Mouse (Mus musculus) hindbrain, embryonic 10.5 days (tissue): ENCODE measurements around the gene S100a1. TPM values are rescaled to one million over a fixed set of nuclear protein-coding genes. Genes with fewer than 3 reads are reported as not detected.

Experiments used
- DNase-seq: peaks from one replicate; pipeline ENCODE4 v3.0.0-alpha.2; 2017; ENCODE audit warnings: low spot score
- H3K27ac ChIP-seq: fragments of 300-500 bp; sonication (generic); 2 replicates; pipeline ENCODE4 v1.5.1; 2016; ENCODE audit warnings: mild to moderate bottlenecking, moderate library complexity
- H3K27me3 ChIP-seq: fragments of 300-500 bp; sonication (generic); 2 replicates; pipeline ENCODE4 v1.6.1; 2016; ENCODE audit warnings: mild to moderate bottlenecking; ENCODE audit not compliant: poor library complexity, insufficient read depth, severe bottlenecking
- H3K36me3 ChIP-seq: fragments of 300-500 bp; sonication (generic); 2 replicates; pipeline ENCODE4 v1.6.1; 2016; ENCODE audit warnings: mild to moderate bottlenecking, moderate library complexity
- H3K4me1 ChIP-seq: fragments of 300-500 bp; sonication (generic); replicated peaks from 2 replicates; pipeline ENCODE4 v1.6.1; 2016; ENCODE audit warnings: mild to moderate bottlenecking
- H3K4me3 ChIP-seq: fragments of 300-500 bp; sonication (generic); 2 replicates; pipeline ENCODE4 v1.5.1; 2016; ENCODE audit warnings: mild to moderate bottlenecking, moderate library complexity
- H3K9me3 ChIP-seq: fragments of 300-500 bp; sonication (generic); 2 replicates; pipeline ENCODE4 v1.6.1; 2016; ENCODE audit warnings: mild to moderate bottlenecking, moderate library complexity
- WGBS: fragments of 180-500 bp; shearing (Covaris S2); methylation state at CpG from one replicate; pipeline ENCODE4 v1.1.7; 2016; 5-methylcytosine and 5-hydroxymethylcytosine counted together
- polyA plus RNA-seq: library from polyadenylated mRNA; unstranded; fragments of >200 nt; fragmentation: Nextera tagmentation; extraction: Ambion mirVana; gene quantifications from 2 replicates; pipeline ENCODE4 v1.2.1, GENCODE M21; 2016

The S100a1 gene
- polyA plus RNA-seq, 1 experiment from 2014 or later, result 7.7 TPM

GRCm38 (mm10) chr3:90506362-90506761, 7.8 kb downstream of the S100a1 start:
- WGBS, result 92% methylated on average over 3 of the region's 3 CpGs
- Histone ChIP-seq H3K27ac (no peak overlapping the region), H3K4me3 (no peak overlapping the region), H3K9me3 (no peaks in the 10 kb centered on the region), H3K4me1 (peaks cover 16% of the 10 kb centered on the region), H3K27me3 (peaks cover 6% of the 10 kb centered on the region; the same call in 1 of the 2 replicates), H3K36me3 (peaks cover 64% of the 10 kb centered on the region)
- no peak for DNase-seq

GRCm38 (mm10) chr3:90505216-90505615, 9.0 kb downstream of the S100a1 start:
- Histone ChIP-seq H3K9me3 (no peaks in the 10 kb centered on the region), H3K4me1 (peaks cover 16% of the 10 kb centered on the region), H3K4me3 (no peak overlapping the region), H3K27ac (no peak overlapping the region), H3K27me3 (no peaks in the 10 kb centered on the region), H3K36me3 (peaks cover 76% of the 10 kb centered on the region)
- DNase-seq, result no peak
- 95% methylated on average over 5 of the region's 5 CpGs for WGBS

- no peak for DNase-seq
- Histone ChIP-seq H3K36me3 (peaks cover 93% of the 10 kb centered on the region), H3K27ac (no peak overlapping the region)
Observed at GRCm38 (mm10) chr3:90503444-90503843, 10.7 kb downstream of the S100a1 start.

GRCm38 (mm10) chr3:90497597-90497996, 16.6 kb downstream of the S100a1 start:
- no peaks in the 10 kb centered on the region for H3K4me1 ChIP-seq
- no peaks in the 10 kb centered on the region for H3K9me3 ChIP-seq
- H3K4me3 ChIP-seq, result no peak overlapping the region
- H3K27me3 ChIP-seq, result no peaks in the 10 kb centered on the region
- no peak for DNase-seq
- peaks cover 88% of the 10 kb centered on the region for H3K36me3 ChIP-seq
- no peak overlapping the region for H3K27ac ChIP-seq

More at GRCm38 (mm10) chr3:90503444-90503843, 10.7 kb downstream of the S100a1 start:
- H3K9me3 ChIP-seq, result no peaks in the 10 kb centered on the region
- peaks cover 14% of the 10 kb centered on the region for H3K4me1 ChIP-seq
- H3K27me3 ChIP-seq, result no peaks in the 10 kb centered on the region
- WGBS, result 90% methylated on average over 4 of the region's 4 CpGs
- H3K4me3 ChIP-seq, result no peak overlapping the region

GRCm38 (mm10) chr3:90495850-90496525, 18.2 kb downstream of the S100a1 start:
- no peaks in the 10 kb centered on the region for H3K9me3 ChIP-seq
- H3K27me3 ChIP-seq, result no peaks in the 10 kb centered on the region
- H3K27ac ChIP-seq, result no peak overlapping the region
- WGBS, result 95% methylated on average over 7 of the region's 7 CpGs
- DNase-seq, result no peak
- H3K4me1 ChIP-seq, result no peaks in the 10 kb centered on the region
- peaks cover 72% of the 10 kb centered on the region for H3K36me3 ChIP-seq
- no peak overlapping the region for H3K4me3 ChIP-seq

GRCm38 (mm10) chr3:90493831-90494540, 20.2 kb downstream of the S100a1 start:
- no peak overlapping the region for H3K4me3 ChIP-seq
- WGBS, result 75% methylated on average over 4 of the region's 4 CpGs

GRCm38 (mm10) chr3:90491350-90491749, 22.8 kb downstream of the S100a1 start:
- H3K27ac ChIP-seq, result no peak overlapping the region
- peaks cover 8% of the 10 kb centered on the region for H3K4me1 ChIP-seq
- 40% methylated on average over 2 of the region's 2 CpGs for WGBS
- H3K4me3 ChIP-seq, result no peak overlapping the region
- DNase-seq, result no peak
- peaks cover 58% of the 10 kb centered on the region for H3K36me3 ChIP-seq
- H3K9me3 ChIP-seq, result no peaks in the 10 kb centered on the region
- no peaks in the 10 kb centered on the region for H3K27me3 ChIP-seq

More at GRCm38 (mm10) chr3:90493831-90494540, 20.2 kb downstream of the S100a1 start:
- Histone ChIP-seq H3K36me3 (peaks cover 58% of the 10 kb centered on the region), H3K9me3 (no peaks in the 10 kb centered on the region), H3K27ac (no peak overlapping the region), H3K4me1 (peaks cover 8% of the 10 kb centered on the region), H3K27me3 (no peaks in the 10 kb centered on the region)
- DNase-seq, result no peak

GRCm38 (mm10) chr3:90490696-90491256, 23.4 kb downstream of the S100a1 start, which contains the start of gene Snapin:
TSS of gene Snapin (minus strand) at chr3:90491033.
- peak; percentile 96 for DNase-seq
- Histone ChIP-seq H3K9me3 (no peaks in the 10 kb centered on the region), H3K36me3 (peaks cover 58% of the 10 kb centered on the region), H3K27me3 (no peaks in the 10 kb centered on the region), H3K4me1 (peaks cover 8% of the 10 kb centered on the region), H3K4me3 (peak within 1 kb of the TSS; percentile 83), H3K27ac (peak within 1 kb of the TSS; percentile 95)
- under 1% methylated on average over 37 of the region's 37 CpGs for WGBS

GRCm38 (mm10) chr3:90488576-90488975, 25.6 kb downstream of the S100a1 start:
- H3K9me3 ChIP-seq, result no peaks in the 10 kb centered on the region
- H3K4me1 ChIP-seq, result peaks cover 8% of the 10 kb centered on the region
- no peak overlapping the region for H3K4me3 ChIP-seq
- 91% methylated on average over 6 of the region's 6 CpGs for WGBS
- no peak overlapping the region for H3K27ac ChIP-seq
- no peaks in the 10 kb centered on the region for H3K27me3 ChIP-seq
- peaks cover 61% of the 10 kb centered on the region for H3K36me3 ChIP-seq
- no peak for DNase-seq

- no peaks in the 10 kb centered on the region for H3K9me3 ChIP-seq
- WGBS, result 86% methylated on average over 5 of the region's 5 CpGs
- H3K36me3 ChIP-seq, result peaks cover 76% of the 10 kb centered on the region
Observed at GRCm38 (mm10) chr3:90486998-90487397, 27.2 kb downstream of the S100a1 start.

GRCm38 (mm10) chr3:90475831-90476611, 38.2 kb downstream of the S100a1 start, which contains the start of gene Ilf2:
TSS of gene Ilf2 (plus strand) at chr3:90476126.
- peaks cover 6% of the 10 kb centered on the region for H3K4me1 ChIP-seq
- no peaks in the 10 kb centered on the region for H3K27me3 ChIP-seq
- WGBS, result under 1% methylated on average over 45 of the region's 45 CpGs
- peaks cover 39% of the 10 kb centered on the region for H3K36me3 ChIP-seq
- H3K9me3 ChIP-seq, result no peaks in the 10 kb centered on the region
- H3K27ac ChIP-seq, result peak within 1 kb of the TSS; percentile 97
- peak within 1 kb of the TSS; percentile 81 for H3K4me3 ChIP-seq
- peak; percentile 98 for DNase-seq

More at GRCm38 (mm10) chr3:90486998-90487397, 27.2 kb downstream of the S100a1 start:
- Histone ChIP-seq H3K27me3 (no peaks in the 10 kb centered on the region), H3K4me3 (no peak overlapping the region), H3K27ac (no peak overlapping the region), H3K4me1 (peaks cover 8% of the 10 kb centered on the region)
- DNase-seq, result no peak

- Histone ChIP-seq H3K27ac (no peak overlapping the region), H3K36me3 (peaks cover 32% of the 10 kb centered on the region), H3K4me1 (peaks cover 6% of the 10 kb centered on the region), H3K4me3 (peak overlapping the region; percentile 81; the same call in 1 of the 2 replicates), H3K9me3 (no peaks in the 10 kb centered on the region), H3K27me3 (no peaks in the 10 kb centered on the region)
- 46% methylated on average over 16 of the region's 16 CpGs for WGBS
- no peak for DNase-seq
Observed at GRCm38 (mm10) chr3:90475151-90475830, 38.9 kb downstream of the S100a1 start.
